Mouse (Mus musculus): ENCODE results near the gene Pogk. TPM values are rescaled to one million over a fixed set of nuclear protein-coding genes. Genes with fewer than 3 reads are reported as not detected.

The Pogk gene
- polyA plus RNA-seq, 1 experiment from 2014 or later = 45.3 TPM

DNA sequence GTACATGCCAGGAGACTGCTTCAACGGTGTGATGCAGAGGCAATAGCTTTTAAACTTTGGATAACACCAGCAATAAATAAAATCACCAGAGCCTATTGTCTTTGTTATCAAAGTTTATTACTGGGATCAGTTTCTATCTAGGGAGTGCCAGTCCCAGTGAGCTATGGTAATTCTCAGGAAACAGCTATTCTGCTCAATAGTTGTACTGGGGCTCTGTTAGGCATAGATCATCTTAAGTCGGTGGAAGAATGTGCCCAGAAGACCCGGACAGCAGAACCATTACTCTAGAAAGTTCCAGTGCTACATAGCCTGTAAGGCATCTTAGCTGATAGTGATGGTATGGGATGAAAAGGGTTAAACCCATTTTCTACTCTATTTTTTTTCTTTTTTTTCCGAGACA is 14.9 kb downstream of the Pogk start:
- no peaks in the 10 kb centered on the region for H3K9me3 ChIP-seq (replicated peaks)
- H3K4me3 ChIP-seq = no peak overlapping the region
- no peaks in the 10 kb centered on the region for H3K4me1 ChIP-seq
- no peaks in the 10 kb centered on the region for H3K27me3 ChIP-seq
- WGBS = 81% methylated on average over 4 of the region's 4 CpGs
- peaks cover 95% of the 10 kb centered on the region for H3K36me3 ChIP-seq
- no peak overlapping the region for H3K9ac ChIP-seq
- no peak overlapping the region for H3K27ac ChIP-seq
- ATAC-seq (ENCODE audit: low FRiP score) = no peak
- no peak overlapping the region for H3K4me2 ChIP-seq (replicated peaks)

DNA sequence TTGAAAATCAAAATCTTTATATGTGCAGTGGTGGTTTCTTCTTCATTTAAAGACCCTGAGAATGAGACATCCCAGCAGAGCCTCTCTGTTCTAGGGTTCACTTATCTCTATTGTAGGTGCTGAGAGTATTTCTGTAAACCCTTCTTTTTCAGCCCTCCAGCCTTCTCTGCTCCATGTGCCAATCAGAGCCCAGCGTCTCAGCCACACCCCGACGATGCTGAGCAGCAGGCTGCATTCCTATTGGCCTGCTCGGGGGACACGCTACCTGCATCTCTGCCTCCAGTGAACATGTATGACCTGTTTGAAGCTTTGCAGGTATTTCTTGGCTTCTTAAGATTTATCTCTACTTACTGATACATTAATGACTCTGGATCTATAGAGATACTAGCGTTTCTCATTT is 18.0 kb downstream of the Pogk start:
- Histone ChIP-seq H3K27ac (no peak overlapping the region), H3K4me2 (replicated peaks) (no peak overlapping the region), H3K36me3 (peaks cover 95% of the 10 kb centered on the region), H3K9ac (no peak overlapping the region), H3K9me3 (replicated peaks) (no peaks in the 10 kb centered on the region), H3K4me3 (no peak overlapping the region), H3K4me1 (no peaks in the 10 kb centered on the region), H3K27me3 (no peaks in the 10 kb centered on the region)
- ATAC-seq (ENCODE audit: low FRiP score) = no peak
- 94% methylated on average over 6 of the region's 6 CpGs for WGBS

DNA sequence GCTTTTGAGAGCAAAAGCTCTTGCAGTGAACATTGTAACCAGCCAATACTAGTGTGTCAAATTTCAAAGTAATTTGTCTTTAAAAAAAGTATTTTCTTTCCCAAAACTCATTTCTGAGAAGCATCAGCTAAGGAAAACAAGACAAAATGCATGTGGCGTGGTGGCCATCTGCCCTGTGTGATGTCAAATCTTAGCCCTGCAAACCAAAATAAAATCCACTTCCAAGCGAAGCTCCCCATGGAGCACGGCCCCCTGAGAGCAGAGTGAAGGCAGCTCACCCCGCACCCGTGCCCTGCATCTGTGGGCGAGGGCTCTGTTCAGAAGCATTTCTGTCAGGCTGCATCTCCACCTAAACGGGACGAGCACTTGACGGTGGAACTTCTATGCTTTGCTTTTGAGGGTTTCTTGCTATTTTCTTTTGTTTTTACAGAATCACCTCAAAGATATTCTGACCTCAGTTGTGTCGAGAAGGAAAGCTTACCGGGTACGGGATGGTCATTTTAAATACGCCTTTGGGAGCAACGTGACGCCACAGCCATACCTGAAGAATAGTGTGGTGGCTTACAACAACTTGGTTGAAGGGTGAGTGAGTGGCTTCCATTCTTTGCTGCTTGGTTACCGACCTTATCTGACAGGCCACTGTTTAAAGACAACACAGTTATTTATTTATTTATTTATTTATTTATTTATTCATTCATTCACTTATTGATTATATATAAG is 20.1 kb downstream of the Pogk start:
- H3K27me3 ChIP-seq = no peaks in the 10 kb centered on the region
- no peaks in the 10 kb centered on the region for H3K9me3 ChIP-seq (replicated peaks)
- WGBS = 95% methylated on average over 16 of the region's 16 CpGs
- H3K4me1 ChIP-seq = no peaks in the 10 kb centered on the region
- no peak overlapping the region for H3K27ac ChIP-seq
- H3K4me3 ChIP-seq = no peak overlapping the region
- no peak overlapping the region for H3K9ac ChIP-seq
- H3K36me3 ChIP-seq = peaks cover 92% of the 10 kb centered on the region
- no peak overlapping the region for H3K4me2 ChIP-seq (replicated peaks)
- ATAC-seq (ENCODE audit: low FRiP score) = no peak

DNA sequence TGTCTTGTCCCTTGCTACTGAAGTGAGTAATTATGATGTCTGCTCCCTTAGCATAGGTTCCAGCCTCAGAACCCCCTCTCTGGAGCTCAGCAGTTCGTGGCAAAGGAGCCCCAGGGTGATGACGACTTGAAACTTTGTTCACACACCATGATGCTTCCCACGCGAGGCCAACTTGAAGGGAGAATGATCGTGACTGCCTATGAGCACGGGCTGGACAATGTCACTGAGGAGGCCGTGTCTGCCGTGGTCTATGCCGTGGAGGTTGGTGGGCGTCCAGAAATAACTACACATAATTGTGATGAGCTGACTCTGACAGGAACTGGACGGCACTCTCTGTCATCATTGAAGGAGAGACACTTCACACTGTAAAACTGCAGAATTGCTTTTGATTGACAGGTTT is 21.2 kb downstream of the Pogk start:
- no peak overlapping the region for H3K4me2 ChIP-seq (replicated peaks)
- H3K9ac ChIP-seq = no peak overlapping the region
- H3K27me3 ChIP-seq = no peaks in the 10 kb centered on the region
- H3K27ac ChIP-seq = no peak overlapping the region
- H3K36me3 ChIP-seq = peaks cover 89% of the 10 kb centered on the region
- no peak for ATAC-seq (ENCODE audit: low FRiP score)
- no peak overlapping the region for H3K4me3 ChIP-seq
- no peaks in the 10 kb centered on the region for H3K4me1 ChIP-seq
- H3K9me3 ChIP-seq (replicated peaks) = no peaks in the 10 kb centered on the region
- WGBS = 91% methylated on average over 11 of the region's 11 CpGs

DNA sequence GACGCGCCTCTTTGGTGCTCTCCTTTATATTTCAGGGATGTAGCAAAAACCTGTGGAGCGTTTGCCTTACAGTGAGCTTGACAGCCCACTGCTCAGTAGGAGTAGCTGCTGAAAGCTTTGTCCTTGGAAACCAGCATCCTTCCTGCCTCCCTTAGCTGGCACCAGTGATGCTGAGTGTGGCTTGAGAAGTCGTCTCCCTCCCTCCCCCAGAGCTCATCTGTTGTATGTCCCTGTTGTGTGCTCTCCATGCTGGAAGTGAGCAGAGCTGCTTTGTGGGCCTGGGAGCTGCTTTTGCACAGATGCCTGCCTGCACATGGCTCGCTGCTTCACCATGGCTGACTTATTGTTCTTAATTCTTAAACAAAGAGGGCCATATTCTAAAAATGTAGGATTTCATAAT is 24.2 kb downstream of the Pogk start:
- H3K4me3 ChIP-seq = no peak overlapping the region
- peaks cover 73% of the 10 kb centered on the region for H3K36me3 ChIP-seq
- WGBS = 91% methylated on average over 5 of the region's 5 CpGs
- no peaks in the 10 kb centered on the region for H3K27me3 ChIP-seq
- H3K4me2 ChIP-seq (replicated peaks) = no peak overlapping the region
- H3K9me3 ChIP-seq (replicated peaks) = no peaks in the 10 kb centered on the region
- H3K27ac ChIP-seq = no peak overlapping the region
- ATAC-seq (ENCODE audit: low FRiP score) = no peak
- H3K4me1 ChIP-seq = peaks cover 14% of the 10 kb centered on the region
- H3K9ac ChIP-seq = no peak overlapping the region

DNA sequence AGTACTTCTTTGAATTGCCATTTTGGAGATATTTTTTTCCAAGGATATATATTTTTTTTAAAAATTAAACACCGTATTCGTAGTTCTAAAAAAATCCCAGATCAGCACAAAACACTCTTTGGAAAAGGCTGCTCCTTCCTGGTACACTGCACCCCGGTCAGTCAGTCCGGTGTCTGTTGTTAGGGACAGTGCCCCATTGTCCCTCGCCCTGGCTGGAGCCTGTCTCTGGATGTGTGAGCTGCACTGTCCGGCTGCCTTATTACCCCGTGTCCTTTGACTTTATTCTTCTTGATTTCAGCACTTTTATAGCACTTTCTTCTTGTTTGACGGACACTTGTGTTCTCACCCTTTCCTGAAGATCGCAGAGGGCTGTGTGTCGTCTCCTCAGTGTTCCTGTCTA is 25.0 kb downstream of the Pogk start:
- ATAC-seq (ENCODE audit: low FRiP score) = no peak
- H3K27ac ChIP-seq = no peak overlapping the region
- H3K9ac ChIP-seq = no peak overlapping the region
- no peaks in the 10 kb centered on the region for H3K9me3 ChIP-seq (replicated peaks)
- peaks cover 17% of the 10 kb centered on the region for H3K4me1 ChIP-seq
- H3K27me3 ChIP-seq = no peaks in the 10 kb centered on the region
- peaks cover 65% of the 10 kb centered on the region for H3K36me3 ChIP-seq
- WGBS = 92% methylated on average over 10 of the region's 10 CpGs
- no peak overlapping the region for H3K4me3 ChIP-seq
- H3K4me2 ChIP-seq (replicated peaks) = no peak overlapping the region

DNA sequence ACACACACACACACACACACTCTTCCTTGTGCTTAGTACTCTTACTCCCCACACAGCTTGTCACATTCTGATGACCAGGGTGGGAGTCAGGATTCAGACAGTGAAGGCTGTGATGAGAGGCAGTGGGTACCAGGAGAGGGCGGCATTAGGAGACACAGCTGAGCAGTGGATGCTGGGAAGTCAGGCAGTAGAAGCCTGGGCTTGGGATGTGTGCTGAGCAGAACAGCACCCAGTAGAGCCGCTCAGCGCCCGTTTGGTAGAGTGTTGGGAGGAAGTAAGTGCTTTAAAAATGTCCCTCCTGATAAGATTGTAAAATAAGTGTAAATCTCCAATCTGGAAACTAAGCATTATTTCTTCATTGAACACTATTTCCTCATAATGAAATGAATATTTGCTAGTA is 27.0 kb downstream of the Pogk start:
- no peak overlapping the region for H3K4me2 ChIP-seq (replicated peaks)
- no peak overlapping the region for H3K4me3 ChIP-seq
- WGBS = 82% methylated on average over 4 of the region's 4 CpGs
- peaks cover 19% of the 10 kb centered on the region for H3K4me1 ChIP-seq
- no peak for ATAC-seq (ENCODE audit: low FRiP score)
- H3K27ac ChIP-seq = no peak overlapping the region
- H3K27me3 ChIP-seq = no peaks in the 10 kb centered on the region
- H3K36me3 ChIP-seq = peaks cover 45% of the 10 kb centered on the region
- H3K9ac ChIP-seq = no peak overlapping the region
- H3K9me3 ChIP-seq (replicated peaks) = no peaks in the 10 kb centered on the region

DNA sequence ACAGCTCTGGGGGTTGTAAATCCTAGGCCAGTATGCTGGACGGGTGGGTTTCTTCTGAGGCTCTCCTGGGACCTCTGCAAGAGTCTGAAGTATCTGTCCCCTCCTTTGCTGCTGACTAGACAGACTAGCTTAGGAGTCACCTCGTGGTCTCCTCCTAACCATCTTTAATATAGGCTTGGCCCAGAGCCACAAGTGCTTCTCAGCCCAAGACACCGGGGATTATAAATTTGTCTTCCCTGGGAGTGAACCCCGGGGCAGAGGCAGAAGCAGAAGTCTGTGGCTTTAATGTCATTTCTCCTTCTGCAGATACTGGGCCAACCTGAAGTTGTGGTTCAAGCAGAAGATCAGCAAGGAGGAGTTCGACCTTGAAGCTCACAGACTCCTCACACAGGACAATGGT is 27.8 kb downstream of the Pogk start:
- 83% methylated on average over 5 of the region's 5 CpGs for WGBS

DNA sequence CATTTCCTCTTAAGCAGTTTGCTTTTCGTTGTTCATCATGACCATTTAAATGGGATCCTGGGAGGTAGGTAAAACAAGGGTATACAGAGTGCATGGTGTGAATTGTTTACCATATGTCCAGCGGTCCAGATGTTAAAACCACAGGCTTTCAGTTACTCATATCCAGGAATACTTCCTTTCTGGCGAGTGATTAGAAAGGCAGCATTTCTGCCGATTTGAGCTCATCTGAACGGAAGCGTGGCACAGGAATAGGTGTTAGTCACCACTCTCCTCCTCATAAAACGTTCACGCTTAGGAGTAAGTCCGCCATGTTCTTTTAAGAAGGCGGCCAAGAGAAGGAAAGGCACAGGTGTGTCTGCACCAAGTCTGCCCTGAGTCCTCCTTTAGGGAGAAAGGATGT is 28.3 kb downstream of the Pogk start:
- 0 out of 2 replicates have a peak overlapping the region, but pooled peaks have one; percentile 10 for H3K9ac ChIP-seq
- no peaks in the 10 kb centered on the region for H3K27me3 ChIP-seq
- no peak overlapping the region for H3K4me3 ChIP-seq
- H3K27ac ChIP-seq = no peak overlapping the region
- H3K4me2 ChIP-seq (replicated peaks) = no peak overlapping the region; the same call in 1 of the 2 replicates
- peaks cover 19% of the 10 kb centered on the region for H3K4me1 ChIP-seq
- ATAC-seq (ENCODE audit: low FRiP score) = no peak
- peaks cover 32% of the 10 kb centered on the region for H3K36me3 ChIP-seq
- H3K9me3 ChIP-seq (replicated peaks) = no peaks in the 10 kb centered on the region
- WGBS = 89% methylated on average over 10 of the region's 10 CpGs

More for the DNA sequence above, 27.8 kb downstream of the Pogk start:
- no peak for ATAC-seq (ENCODE audit: low FRiP score)
- peaks cover 37% of the 10 kb centered on the region for H3K36me3 ChIP-seq
- H3K9ac ChIP-seq = 0 out of 2 replicates have a peak overlapping the region, but pooled peaks have one; percentile 10
- H3K4me3 ChIP-seq = no peak overlapping the region
- H3K27ac ChIP-seq = no peak overlapping the region
- H3K9me3 ChIP-seq (replicated peaks) = no peaks in the 10 kb centered on the region
- H3K4me2 ChIP-seq (replicated peaks) = no peak overlapping the region
- H3K27me3 ChIP-seq = no peaks in the 10 kb centered on the region
- peaks cover 19% of the 10 kb centered on the region for H3K4me1 ChIP-seq

DNA sequence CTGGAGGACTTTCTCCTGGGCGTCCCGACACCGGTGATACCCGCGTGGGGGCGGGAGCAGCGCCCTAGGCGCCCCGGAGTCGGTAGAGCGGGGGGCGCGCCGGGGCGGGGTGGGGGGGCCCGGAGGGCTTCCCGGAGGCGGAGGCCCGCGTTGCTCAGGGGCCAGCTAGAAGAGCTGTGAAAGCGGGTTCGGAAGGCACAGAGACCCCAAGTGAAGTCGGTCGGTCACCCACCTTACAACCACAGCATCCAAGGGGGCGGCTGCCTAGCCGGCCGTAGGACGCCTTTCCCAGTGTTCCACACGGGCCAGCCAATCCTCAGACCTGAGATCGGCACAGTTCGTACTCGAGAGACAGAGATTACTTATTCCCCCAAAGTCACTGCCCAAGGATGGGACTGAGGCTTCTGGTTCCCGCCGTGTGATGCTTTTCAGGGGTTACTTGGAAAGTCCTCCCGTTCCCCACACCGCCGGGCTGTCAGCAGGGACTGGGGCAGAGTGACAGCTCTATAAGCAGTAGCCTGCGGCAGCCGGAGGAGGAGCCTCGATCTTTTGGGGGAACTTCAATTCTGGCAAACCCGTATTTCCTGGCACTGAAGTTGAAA is 29.9 kb downstream of the Pogk start:
- peak overlapping the region; percentile 81 for H3K27ac ChIP-seq
- ATAC-seq (ENCODE audit: low FRiP score) = peak; percentile 70
- H3K27me3 ChIP-seq = no peaks in the 10 kb centered on the region
- peaks cover 19% of the 10 kb centered on the region for H3K4me1 ChIP-seq
- H3K36me3 ChIP-seq = peaks cover 21% of the 10 kb centered on the region
- peak overlapping the region; percentile 75 for H3K4me3 ChIP-seq
- H3K4me2 ChIP-seq (replicated peaks) = peak overlapping the region; percentile 64
- H3K9me3 ChIP-seq (replicated peaks) = no peaks in the 10 kb centered on the region
- 1% methylated on average over 40 of the region's 41 CpGs for WGBS
- peak overlapping the region; percentile 90 for H3K9ac ChIP-seq

DNA sequence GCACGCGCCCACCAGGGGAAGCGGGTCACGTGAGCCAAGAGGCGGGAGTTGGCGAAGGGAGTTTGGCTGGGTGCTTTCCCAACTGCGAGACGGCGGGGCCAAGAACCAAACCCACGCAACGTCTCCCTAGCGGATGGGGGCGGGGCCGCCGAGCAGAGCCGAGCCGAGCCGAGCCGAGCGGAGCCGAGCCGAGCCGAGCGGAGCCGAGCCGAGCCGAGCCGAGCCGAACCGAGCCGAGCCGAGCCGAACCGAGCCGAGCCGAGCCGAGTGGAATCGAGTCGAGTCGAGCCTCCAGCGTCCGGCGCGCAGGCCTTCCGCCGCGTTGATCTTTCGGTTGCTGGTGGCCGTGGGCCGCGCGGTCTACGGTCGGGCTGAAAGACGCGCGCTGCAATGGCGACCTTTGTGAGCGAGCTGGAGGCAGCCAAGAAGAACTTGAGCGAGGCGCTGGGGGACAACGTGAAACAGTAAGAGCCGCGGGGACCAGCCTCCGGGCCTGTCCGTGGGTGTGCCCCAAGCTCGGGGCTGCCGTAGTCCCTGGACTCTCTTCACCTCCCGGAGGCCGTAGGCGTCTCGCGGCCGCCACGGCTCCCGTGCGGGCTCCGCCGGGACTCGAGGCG is 30.5 kb downstream of the Pogk start, which contains the start of gene Tada1:
TSS of gene Tada1 (plus strand) at position 85 of the 617 bp plus-strand sequence.
- under 1% methylated on average over 79 of the region's 81 CpGs for WGBS
- peak; percentile 95 for ATAC-seq (ENCODE audit: low FRiP score)
- Histone ChIP-seq H3K9ac (peak within 1 kb of the TSS; percentile 90), H3K36me3 (peaks cover 18% of the 10 kb centered on the region), H3K4me2 (replicated peaks) (peak within 1 kb of the TSS; percentile 65), H3K4me1 (peaks cover 19% of the 10 kb centered on the region), H3K4me3 (peak within 1 kb of the TSS; percentile 75), H3K27ac (peak within 1 kb of the TSS; percentile 81), H3K27me3 (no peaks in the 10 kb centered on the region), H3K9me3 (replicated peaks) (no peaks in the 10 kb centered on the region)

DNA sequence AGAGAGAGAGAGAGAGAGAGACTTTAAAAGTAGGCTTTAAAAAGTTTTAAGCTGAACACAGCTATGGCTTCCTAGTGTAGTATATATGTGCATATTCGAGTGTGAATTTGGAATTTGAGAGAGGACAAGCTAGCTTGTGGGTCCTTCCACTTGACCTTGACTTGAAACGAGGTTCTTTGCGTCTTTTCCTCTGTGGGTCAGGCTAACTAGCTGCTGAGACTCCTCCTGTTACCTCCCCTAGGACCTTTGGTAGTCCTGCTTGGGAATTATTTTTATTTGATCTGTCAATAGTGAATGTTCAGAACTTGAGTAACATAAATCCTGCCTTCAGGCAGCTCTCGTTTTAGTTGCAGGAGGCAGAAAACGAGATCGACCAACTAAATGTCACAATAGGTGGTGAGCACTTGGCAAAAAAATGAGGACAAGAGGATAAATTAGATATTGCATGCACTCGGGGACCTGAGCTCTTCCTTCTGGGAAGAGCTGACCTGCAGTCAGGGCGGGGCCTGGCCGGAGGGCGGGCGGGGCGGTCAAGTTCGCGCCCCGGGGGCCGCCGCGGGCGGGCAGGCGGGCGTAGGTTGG is 31.1 kb downstream of the Pogk start:
- H3K4me3 ChIP-seq = peak overlapping the region; percentile 75
- no peaks in the 10 kb centered on the region for H3K9me3 ChIP-seq (replicated peaks)
- peaks cover 13% of the 10 kb centered on the region for H3K36me3 ChIP-seq
- ATAC-seq (ENCODE audit: low FRiP score) = peak; percentile 5; the same call in 1 of the 2 replicates
- H3K9ac ChIP-seq = peak overlapping the region; percentile 90
- peak overlapping the region; percentile 75 for H3K27ac ChIP-seq
- 6% methylated on average over 21 of the region's 21 CpGs for WGBS
- no peaks in the 10 kb centered on the region for H3K27me3 ChIP-seq
- peak overlapping the region; percentile 65 for H3K4me2 ChIP-seq (replicated peaks)
- H3K4me1 ChIP-seq = peaks cover 19% of the 10 kb centered on the region
